Mouse (Mus musculus): Measurements from ENCODE around the gene Vmn1r41.

The Vmn1r41 gene

GRCm38 (mm10) chr6:89740466-89740865 is at the start of gene Vmn1r41:
Gene Vmn1r41, plus strand, starts transcription at chr6:89740766.
- DNase-seq: no peak

DNA sequence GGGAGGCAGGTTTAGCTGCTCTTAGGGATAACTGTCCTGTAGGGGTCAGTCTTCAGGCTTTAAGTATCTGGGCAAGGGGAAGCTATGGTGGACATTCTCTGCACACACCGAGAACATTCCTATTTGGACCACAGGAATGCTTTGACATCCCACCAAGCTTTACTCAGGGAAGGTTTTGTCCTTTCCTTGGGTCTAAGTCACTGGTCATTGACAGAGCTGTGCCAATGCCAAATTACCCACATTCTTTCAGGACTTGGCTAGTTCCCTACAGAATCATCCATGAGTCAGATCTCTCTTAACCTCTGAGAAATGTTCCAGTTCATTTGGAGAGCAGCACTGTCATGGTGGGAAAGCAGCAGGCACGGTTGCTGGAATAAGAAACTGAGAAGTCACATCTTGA is 33.9 kb upstream of the Vmn1r41 start:
- no peak for DNase-seq

GRCm38 (mm10) chr6:89707240-89707639 is 33.3 kb upstream of the Vmn1r41 start, which contains the start of gene Vmn1r40:
Gene Vmn1r40, plus strand, starts transcription at chr6:89707540.
- DNase-seq: no peak

- DNase-seq: no peak
Measured at GRCm38 (mm10) chr6:89718051-89718450, 22.5 kb upstream of the Vmn1r41 start.

DNA sequence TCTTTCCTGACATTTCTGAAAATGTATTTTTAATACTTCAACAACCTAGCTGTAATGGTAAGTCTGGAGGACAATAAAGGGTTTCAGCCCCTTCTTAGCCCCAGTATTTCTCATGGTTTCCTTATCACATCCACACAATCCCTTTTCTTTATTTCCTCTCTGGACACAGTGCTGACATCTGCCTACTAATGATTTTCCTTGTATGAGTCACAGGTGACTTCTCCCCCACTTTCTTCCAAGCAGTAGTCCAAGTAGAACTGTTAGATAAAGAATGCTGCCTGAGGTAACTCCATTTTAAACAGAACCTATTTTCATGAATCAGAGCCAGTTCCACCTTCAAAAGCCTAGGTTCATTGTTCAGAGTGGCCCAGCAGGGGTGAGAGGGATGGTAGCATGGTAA is 2.2 kb downstream of the Vmn1r41 start:
- no peak for DNase-seq

GRCm38 (mm10) chr6:89790231-89790630 is 49.7 kb downstream of the Vmn1r41 start:
- no peak for DNase-seq

Measured in retina, postnatal 1 day (tissue).